Comparison of ENCODE assay signal across 8 mouse cellular contexts in genomic region chr9:107906252-107906966, GRCm38 (mm10). TPM values are rescaled to one million over a fixed set of nuclear protein-coding genes. Genes with fewer than 3 reads are reported as not detected.
A peak's percentile ranks its signal among the peaks of the same experiment; 100 is the strongest.
DNase-seq lines count a peak whose midpoint lies in the region; ATAC-seq and TF ChIP-seq lines count a peak whose summit lies in the region.

Gene Mst1r, plus strand, starts transcription at chr9:107906873.

- intact Hi-C loops in left cerebral cortex, adult 2 months (cut with DNase I), result no loop called here

- H3K4me3 ChIP-seq in hindbrain, embryonic 11.5 days (ENCODE audit: low read depth, low read length), result peak within 1 kb of the TSS; percentile 23
- H3K4me3 ChIP-seq in limb, embryonic 14.5 days (replicated peaks; ENCODE audit: low read length), result peak within 1 kb of the TSS; percentile 43
- peak within 1 kb of the TSS; percentile 12; the same call in 1 of the 2 replicates for H3K4me3 ChIP-seq in midbrain, embryonic 16.5 days (ENCODE audit: low read depth, low read length)
- no peak within 1 kb of the TSS for H3K4me3 ChIP-seq in left cerebral cortex, adult 2 months

- H3K36me3 ChIP-seq in hindbrain, embryonic 11.5 days (ENCODE audit: control insufficient read depth, insufficient read depth, low read length), result no peaks in the 10 kb centered on the region
- 0 out of 2 replicates have a peak, but pooled peaks cover 10% of the 10 kb centered on the region for H3K36me3 ChIP-seq in limb, embryonic 14.5 days (ENCODE audit: control insufficient read depth, insufficient read depth, low read length)
- no peaks in the 10 kb centered on the region for H3K36me3 ChIP-seq in midbrain, embryonic 16.5 days (ENCODE audit: control insufficient read depth, insufficient read depth, low read length)

- H3K9me3 ChIP-seq in hindbrain, embryonic 11.5 days (ENCODE audit: control insufficient read depth, low read length), result no peaks in the 10 kb centered on the region
- no peaks in the 10 kb centered on the region for H3K9me3 ChIP-seq in limb, embryonic 14.5 days (ENCODE audit: control insufficient read depth, low read length)
- H3K9me3 ChIP-seq in midbrain, embryonic 16.5 days (replicated peaks; ENCODE audit: control insufficient read depth, low read length, poor library complexity, severe bottlenecking), result no peaks in the 10 kb centered on the region

- peaks cover 12% of the 10 kb centered on the region; the same call in 1 of the 2 replicates for H3K4me1 ChIP-seq in hindbrain, embryonic 11.5 days (replicated peaks; ENCODE audit: control insufficient read depth, insufficient read depth, low read length)
- H3K4me1 ChIP-seq in limb, embryonic 14.5 days (ENCODE audit: control insufficient read depth, insufficient read depth, low read length), result peaks cover 33% of the 10 kb centered on the region
- peaks cover 13% of the 10 kb centered on the region; the same call in 1 of the 2 replicates for H3K4me1 ChIP-seq in midbrain, embryonic 16.5 days (ENCODE audit: control insufficient read depth, insufficient read depth, low read length)

- H3K9ac ChIP-seq in hindbrain, embryonic 11.5 days (ENCODE audit: low read depth, low read length), result peak within 1 kb of the TSS; percentile 42; the same call in 1 of the 2 replicates
- H3K9ac ChIP-seq in limb, embryonic 14.5 days (ENCODE audit: low read depth, low read length, severe bottlenecking), result peak within 1 kb of the TSS; percentile 52
- H3K9ac ChIP-seq in midbrain, embryonic 16.5 days (ENCODE audit: low read depth, low read length), result peak within 1 kb of the TSS; percentile 53

- TF ChIP-seq CTCF in left cerebral cortex, adult 2 months (IDR thresholded peaks at IDR 0.05), result no peak

- DNase-seq in urinary bladder, adult 18-20 months (ENCODE audit: low spot score in 2 of 2), result peak; percentile 78 to 90
- no peak for DNase-seq in urinary bladder, postnatal 10 days (ENCODE audit: low spot score)
- peak; percentile 74 for DNase-seq in forelimb bud, embryonic 11.5 days (ENCODE audit: low read depth, low spot score)
- DNase-seq in hindbrain, embryonic 11.5 days (ENCODE audit: low spot score), result peak; percentile 72
- DNase-seq in limb, embryonic 14.5 days (ENCODE audit: low spot score), result peak; percentile 85
- DNase-seq in thymus, postnatal 25 days, result peak; percentile 79
- DNase-seq in left cerebral cortex, adult 2 months (ENCODE audit: extremely low spot score in 1 of 2, low spot score in 2 of 2), result no peak

- no peak within 1 kb of the TSS for H3K27ac ChIP-seq in hindbrain, embryonic 11.5 days (ENCODE audit: low read depth, low read length)
- H3K27ac ChIP-seq in limb, embryonic 14.5 days (replicated peaks; ENCODE audit: low read depth, low read length), result peak within 1 kb of the TSS; percentile 39
- H3K27ac ChIP-seq in midbrain, embryonic 16.5 days (ENCODE audit: low read length), result no peak within 1 kb of the TSS
- H3K27ac ChIP-seq in left cerebral cortex, adult 2 months, result no peak within 1 kb of the TSS

- no peak for TF ChIP-seq POLR2A in limb, embryonic 14.5 days (IDR thresholded peaks at IDR 0.05; ENCODE audit: borderline replicate concordance, extremely low read depth, insufficient read depth, insufficient read length)

- ATAC-seq in hindbrain, embryonic 11.5 days (ENCODE audit: low FRiP score), result peak; percentile 51; the same call in 1 of the 2 replicates
- ATAC-seq in limb, embryonic 14.5 days (ENCODE audit: low FRiP score, low read depth), result peak; percentile 82
- ATAC-seq in midbrain, embryonic 16.5 days, result no peak

- H3K4me2 ChIP-seq in hindbrain, embryonic 11.5 days (replicated peaks; ENCODE audit: low read depth, low read length), result peak within 1 kb of the TSS; percentile 36
- H3K4me2 ChIP-seq in limb, embryonic 14.5 days (replicated peaks; ENCODE audit: low read depth, low read length, severe bottlenecking), result peak within 1 kb of the TSS; percentile 74
- H3K4me2 ChIP-seq in midbrain, embryonic 16.5 days (ENCODE audit: low read length), result peak within 1 kb of the TSS; percentile 51

- 24% methylated on average over 19 of the region's 19 CpGs for WGBS in hindbrain, embryonic 11.5 days
- WGBS in limb, embryonic 14.5 days, result 13% methylated on average over 19 of the region's 19 CpGs
- 21% methylated on average over 19 of the region's 19 CpGs for WGBS in midbrain, embryonic 16.5 days

- peaks cover 8% of the 10 kb centered on the region for H3K27me3 ChIP-seq in hindbrain, embryonic 11.5 days (ENCODE audit: control insufficient read depth, insufficient read depth, low read length)
- 0 out of 2 replicates have a peak, but pooled peaks cover 4% of the 10 kb centered on the region for H3K27me3 ChIP-seq in limb, embryonic 14.5 days (ENCODE audit: control insufficient read depth, insufficient read depth, low read length)
- H3K27me3 ChIP-seq in midbrain, embryonic 16.5 days (ENCODE audit: control insufficient read depth, insufficient read depth, low read depth, low read length), result no peaks in the 10 kb centered on the region

RNA-seq across cellular contexts. Expression of gene Mst1r, which starts in this region (rescaled TPM):
- polyA plus RNA-seq in hindbrain, embryonic 11.5 days (2014; fragmentation: Nextera tagmentation; extraction: Ambion mirVana), result 0.31 and 0.60 TPM in 2 replicates
- 14.1 and 21.9 TPM in 2 replicates for polyA plus RNA-seq in limb, embryonic 14.5 days (2012; rRNA removed)
- 1.4 and 2.3 TPM in 2 replicates for polyA plus RNA-seq in limb, embryonic 14.5 days (2014; fragmentation: Nextera tagmentation; extraction: Ambion mirVana)
- polyA plus RNA-seq in midbrain, embryonic 16.5 days (2015; fragmentation: Nextera tagmentation; extraction: Ambion mirVana), result 1.4 and 2.6 TPM in 2 replicates
- under 1 TPM; 0.68 to 0.91 TPM for total RNA-seq in left cerebral cortex, adult 2 months (2021)

Comparison
In these comparisons a context has a peak if more than half of its experiments do, and no peak if none do; other contexts are left out.
1. DNase-seq: peak in urinary bladder, adult 18-20 months (2 of 2), forelimb bud, embryonic 11.5 days (single experiment), limb, embryonic 14.5 days (single experiment) and thymus, postnatal 25 days (single experiment); none in urinary bladder, postnatal 10 days (single experiment) and left cerebral cortex, adult 2 months (0 of 2).
2. Peak in DNase-seq, ATAC-seq, H3K4me3 ChIP-seq, H3K9ac ChIP-seq and H3K4me2 ChIP-seq in hindbrain, embryonic 11.5 days; RNA of the gene not detected or under 1 TPM.
3. Peak in every context shown above with its lines, with median percentiles within 50 percentile points of each other: H3K4me2 ChIP-seq and H3K9ac ChIP-seq.